8 mouse cellular contexts compared by ENCODE assay signal in genomic region chr15:102279783-102280520, GRCm38 (mm10). TPM values are rescaled to one million over a fixed set of nuclear protein-coding genes. Genes with fewer than 3 reads are reported as not detected.
DNase-seq lines count a peak whose midpoint lies in the region; ATAC-seq and TF ChIP-seq lines count a peak whose summit lies in the region.

No protein-coding gene starts in this region.

- WGBS in kidney, embryonic 15.5 days, result 24% methylated on average over 13 of the region's 13 CpGs
- WGBS in forebrain, embryonic 13.5 days, result 32% methylated on average over 13 of the region's 13 CpGs
- 18% methylated on average over 13 of the region's 13 CpGs for WGBS in liver, embryonic 11.5 days
- WGBS in stomach, postnatal 0 days, result 18% methylated on average over 13 of the region's 13 CpGs

- peak overlapping the region; percentile 81 for H3K9ac ChIP-seq in kidney, embryonic 15.5 days
- H3K9ac ChIP-seq in forebrain, embryonic 13.5 days, result peak overlapping the region; percentile 76
- peak overlapping the region; percentile 84 for H3K9ac ChIP-seq in liver, embryonic 11.5 days (ENCODE audit: low read depth, low read length)
- H3K9ac ChIP-seq in stomach, postnatal 0 days (ENCODE audit: low read length), result peak overlapping the region; percentile 80

- no peak for TF ChIP-seq EP300 in stomach, postnatal 0 days (optimal IDR thresholded peaks at IDR 0.05)

- TF ChIP-seq POLR2A in bone marrow macrophage, adult 2 months (IDR thresholded peaks at IDR 0.05; ENCODE audit: borderline replicate concordance, low read depth, low read length), result no peak

- H3K4me1 ChIP-seq in kidney, embryonic 15.5 days, result peaks cover 24% of the 10 kb centered on the region
- peaks cover 40% of the 10 kb centered on the region for H3K4me1 ChIP-seq in bone marrow macrophage, adult 2 months (ENCODE audit: control insufficient read depth, insufficient read depth, low read length)
- peaks cover 15% of the 10 kb centered on the region for H3K4me1 ChIP-seq in forebrain, embryonic 13.5 days
- H3K4me1 ChIP-seq in liver, embryonic 11.5 days (replicated peaks; ENCODE audit: control insufficient read depth, insufficient read depth, low read length), result peaks cover 35% of the 10 kb centered on the region
- H3K4me1 ChIP-seq in stomach, postnatal 0 days (replicated peaks; ENCODE audit: control insufficient read depth, insufficient read depth), result peaks cover 9% of the 10 kb centered on the region; the same call in 1 of the 2 replicates

- peak; percentile 27 for ATAC-seq in kidney, embryonic 15.5 days (replicated peaks; ENCODE audit: low FRiP score)
- peak; percentile 37 for ATAC-seq in forebrain, embryonic 13.5 days
- peak; percentile 23 for ATAC-seq in liver, embryonic 11.5 days (replicated peaks; ENCODE audit: low FRiP score)
- ATAC-seq in stomach, postnatal 0 days (ENCODE audit: low FRiP score, low TSS enrichment), result peak; percentile 18
- no peak for ATAC-seq in activated CD4-positive, CD25-positive, alpha-beta regulatory T cell, adult 4 months

- H3K27me3 ChIP-seq in kidney, embryonic 15.5 days, result no peaks in the 10 kb centered on the region
- no peaks in the 10 kb centered on the region for H3K27me3 ChIP-seq in forebrain, embryonic 13.5 days
- no peaks in the 10 kb centered on the region for H3K27me3 ChIP-seq in liver, embryonic 11.5 days (replicated peaks; ENCODE audit: control insufficient read depth, insufficient read depth, low read length)
- H3K27me3 ChIP-seq in stomach, postnatal 0 days (ENCODE audit: control insufficient read depth, insufficient read depth, low read length), result no peaks in the 10 kb centered on the region

- peaks cover 28% of the 10 kb centered on the region for H3K36me3 ChIP-seq in kidney, embryonic 15.5 days
- H3K36me3 ChIP-seq in forebrain, embryonic 13.5 days (ENCODE audit: poor library complexity, severe bottlenecking), result peaks cover 24% of the 10 kb centered on the region
- peaks cover 9% of the 10 kb centered on the region for H3K36me3 ChIP-seq in liver, embryonic 11.5 days (ENCODE audit: control insufficient read depth, insufficient read depth, low read length)
- peaks cover 7% of the 10 kb centered on the region; the same call in 1 of the 2 replicates for H3K36me3 ChIP-seq in stomach, postnatal 0 days (ENCODE audit: control insufficient read depth, insufficient read depth, low read length)

- peak overlapping the region; percentile 87 for H3K4me2 ChIP-seq in kidney, embryonic 15.5 days
- H3K4me2 ChIP-seq in forebrain, embryonic 13.5 days, result peak overlapping the region; percentile 97
- H3K4me2 ChIP-seq in liver, embryonic 11.5 days, result peak overlapping the region; percentile 95
- H3K4me2 ChIP-seq in stomach, postnatal 0 days (replicated peaks; ENCODE audit: low read depth), result peak overlapping the region; percentile 74

- H3K27ac ChIP-seq in kidney, embryonic 15.5 days, result peak overlapping the region; percentile 95
- peak overlapping the region; percentile 84 for H3K27ac ChIP-seq in bone marrow macrophage, adult 2 months (ENCODE audit: insufficient read depth, low read depth, low read length)
- peak overlapping the region; percentile 63 for H3K27ac ChIP-seq in forebrain, embryonic 13.5 days
- peak overlapping the region; percentile 79 for H3K27ac ChIP-seq in liver, embryonic 11.5 days (ENCODE audit: low read depth, low read length)
- peak overlapping the region; percentile 94 for H3K27ac ChIP-seq in stomach, postnatal 0 days (replicated peaks)

- peak overlapping the region; percentile 97 for H3K4me3 ChIP-seq in kidney, embryonic 15.5 days (replicated peaks)
- H3K4me3 ChIP-seq in bone marrow macrophage, adult 2 months (ENCODE audit: insufficient read depth, low read length), result peak overlapping the region; percentile 97
- H3K4me3 ChIP-seq in forebrain, embryonic 13.5 days, result peak overlapping the region; percentile 66
- peak overlapping the region; percentile 91 for H3K4me3 ChIP-seq in liver, embryonic 11.5 days (ENCODE audit: low read depth, low read length)
- peak overlapping the region; percentile 80 for H3K4me3 ChIP-seq in stomach, postnatal 0 days (ENCODE audit: low read depth, low read length)

- H3K9me3 ChIP-seq in kidney, embryonic 15.5 days (replicated peaks), result no peaks in the 10 kb centered on the region
- H3K9me3 ChIP-seq in forebrain, embryonic 13.5 days (replicated peaks), result no peaks in the 10 kb centered on the region
- no peaks in the 10 kb centered on the region for H3K9me3 ChIP-seq in liver, embryonic 11.5 days (ENCODE audit: control insufficient read depth, low read length)
- no peaks in the 10 kb centered on the region for H3K9me3 ChIP-seq in stomach, postnatal 0 days (ENCODE audit: control insufficient read depth, low read length)

- TF ChIP-seq CTCF in bone marrow macrophage, adult 2 months (IDR thresholded peaks at IDR 0.05; ENCODE audit: low read depth, low read length), result no peak
- TF ChIP-seq CTCF in stomach, postnatal 0 days (IDR thresholded peaks at IDR 0.05; ENCODE audit: low read depth), result no peak

- DNase-seq in kidney, adult 9 months, result no peak
- DNase-seq in liver, embryonic 11.5 days (ENCODE audit: low spot score), result no peak
- DNase-seq in stomach, postnatal 0 days (ENCODE audit: low spot score), result peak; percentile 39
- DNase-seq in adrenal gland, postnatal 10 days, result no peak

RNA-seq across cellular contexts. Expression of gene Mfsd5, which starts 0.7 kb away (rescaled TPM):
- polyA plus RNA-seq in kidney, embryonic 15.5 days (2015; fragmentation: Nextera tagmentation; extraction: Ambion mirVana), result 68.6 and 69.8 TPM in 2 replicates
- polyA plus RNA-seq in bone marrow macrophage, adult 2 months (2012; ENCODE audit: insufficient read depth, insufficient read length, missing spikeins), result 71.6 and 78.4 TPM in 2 replicates
- polyA plus RNA-seq in forebrain, embryonic 13.5 days (2015; fragmentation: Nextera tagmentation; extraction: Ambion mirVana), result 46.7 and 48.9 TPM in 2 replicates
- 58.8 and 60.7 TPM in 2 replicates for polyA plus RNA-seq in liver, embryonic 11.5 days (2014; fragmentation: Nextera tagmentation; extraction: Ambion mirVana)
- polyA plus RNA-seq in stomach, postnatal 0 days (2015; fragmentation: Nextera tagmentation; extraction: Ambion mirVana), result 81.6 and 83.6 TPM in 2 replicates
- polyA plus RNA-seq in activated CD4-positive, CD25-positive, alpha-beta regulatory T cell, adult 4 months (2017; shearing (Covaris generic)), result 10 to 100 TPM; 36.7 to 40.7 TPM
- 10 to 100 TPM; 29.0 to 29.4 TPM for total RNA-seq in adrenal gland, postnatal 10 days (2021)

RNA-seq across cellular contexts. Expression of gene Gm9918, which starts 9.6 kb away (rescaled TPM):
- 0.44 and 0.55 TPM in 2 replicates for polyA plus RNA-seq in kidney, embryonic 15.5 days (2015; fragmentation: Nextera tagmentation; extraction: Ambion mirVana)
- not detected in 2 replicates for polyA plus RNA-seq in bone marrow macrophage, adult 2 months (2012; ENCODE audit: insufficient read depth, insufficient read length, missing spikeins)
- polyA plus RNA-seq in forebrain, embryonic 13.5 days (2015; fragmentation: Nextera tagmentation; extraction: Ambion mirVana), result 0.09 TPM in 1 of 2 replicates, not detected in the other
- polyA plus RNA-seq in liver, embryonic 11.5 days (2014; fragmentation: Nextera tagmentation; extraction: Ambion mirVana), result 0.13 TPM in 1 of 2 replicates, not detected in the other
- 0.10 and 0.12 TPM in 2 replicates for polyA plus RNA-seq in stomach, postnatal 0 days (2015; fragmentation: Nextera tagmentation; extraction: Ambion mirVana)
- not detected for polyA plus RNA-seq in activated CD4-positive, CD25-positive, alpha-beta regulatory T cell, adult 4 months (2017; shearing (Covaris generic))
- total RNA-seq in adrenal gland, postnatal 10 days (2021), result not detected

RNA-seq across cellular contexts. Expression of gene Espl1, which starts 16.1 kb away (rescaled TPM):
- 23.5 and 31.0 TPM in 2 replicates for polyA plus RNA-seq in kidney, embryonic 15.5 days (2015; fragmentation: Nextera tagmentation; extraction: Ambion mirVana)
- 15.6 and 17.9 TPM in 2 replicates for polyA plus RNA-seq in bone marrow macrophage, adult 2 months (2012; ENCODE audit: insufficient read depth, insufficient read length, missing spikeins)
- polyA plus RNA-seq in forebrain, embryonic 13.5 days (2015; fragmentation: Nextera tagmentation; extraction: Ambion mirVana), result 19.7 and 27.3 TPM in 2 replicates
- polyA plus RNA-seq in liver, embryonic 11.5 days (2014; fragmentation: Nextera tagmentation; extraction: Ambion mirVana), result 50.6 and 54.2 TPM in 2 replicates
- 2.2 and 4.0 TPM in 2 replicates for polyA plus RNA-seq in stomach, postnatal 0 days (2015; fragmentation: Nextera tagmentation; extraction: Ambion mirVana)
- 1 to 10 TPM; 3.6 to 5.0 TPM for polyA plus RNA-seq in activated CD4-positive, CD25-positive, alpha-beta regulatory T cell, adult 4 months (2017; shearing (Covaris generic))
- total RNA-seq in adrenal gland, postnatal 10 days (2021), result 10 to 100 TPM in 1 of 2 experiments, 1 to 10 TPM in 1; 8.8 to 11.9 TPM

RNA-seq across cellular contexts. Expression of gene Rarg, which starts 22.6 kb away (rescaled TPM):
- polyA plus RNA-seq in kidney, embryonic 15.5 days (2015; fragmentation: Nextera tagmentation; extraction: Ambion mirVana), result 27.9 and 30.3 TPM in 2 replicates
- 29.8 and 30.4 TPM in 2 replicates for polyA plus RNA-seq in bone marrow macrophage, adult 2 months (2012; ENCODE audit: insufficient read depth, insufficient read length, missing spikeins)
- 3.2 and 4.2 TPM in 2 replicates for polyA plus RNA-seq in forebrain, embryonic 13.5 days (2015; fragmentation: Nextera tagmentation; extraction: Ambion mirVana)
- polyA plus RNA-seq in liver, embryonic 11.5 days (2014; fragmentation: Nextera tagmentation; extraction: Ambion mirVana), result 11.1 and 11.5 TPM in 2 replicates
- 27.2 and 34.6 TPM in 2 replicates for polyA plus RNA-seq in stomach, postnatal 0 days (2015; fragmentation: Nextera tagmentation; extraction: Ambion mirVana)
- 10 to 100 TPM; 16.9 to 24.8 TPM for polyA plus RNA-seq in activated CD4-positive, CD25-positive, alpha-beta regulatory T cell, adult 4 months (2017; shearing (Covaris generic))
- total RNA-seq in adrenal gland, postnatal 10 days (2021), result 10 to 100 TPM; 22.7 to 30.3 TPM

RNA-seq across cellular contexts. Expression of gene Pfdn5, which starts 46.0 kb away (rescaled TPM):
- 382 and 393 TPM in 2 replicates for polyA plus RNA-seq in kidney, embryonic 15.5 days (2015; fragmentation: Nextera tagmentation; extraction: Ambion mirVana)
- polyA plus RNA-seq in bone marrow macrophage, adult 2 months (2012; ENCODE audit: insufficient read depth, insufficient read length, missing spikeins), result 542 and 550 TPM in 2 replicates
- polyA plus RNA-seq in forebrain, embryonic 13.5 days (2015; fragmentation: Nextera tagmentation; extraction: Ambion mirVana), result 470 and 502 TPM in 2 replicates
- 236 and 254 TPM in 2 replicates for polyA plus RNA-seq in liver, embryonic 11.5 days (2014; fragmentation: Nextera tagmentation; extraction: Ambion mirVana)
- 321 and 336 TPM in 2 replicates for polyA plus RNA-seq in stomach, postnatal 0 days (2015; fragmentation: Nextera tagmentation; extraction: Ambion mirVana)
- 1,000 to 10,000 TPM; 1,328 to 1,584 TPM for polyA plus RNA-seq in activated CD4-positive, CD25-positive, alpha-beta regulatory T cell, adult 4 months (2017; shearing (Covaris generic))
- total RNA-seq in adrenal gland, postnatal 10 days (2021), result 100 to 1,000 TPM; 342 to 354 TPM
